Mouse (Mus musculus) heart, embryonic 15.5 days (tissue): ENCODE measurements around the gene Ap1s3. TPM values are rescaled to one million over a fixed set of nuclear protein-coding genes. Genes with fewer than 3 reads are reported as not detected.

ENCODE experiments used
- ATAC-seq: fragments of 200-750 bp; cut with Nextera tagmentation; replicated peaks from 2 replicates; pipeline ENCODE4 v1.8.0; 2017; ENCODE audit warnings: low read depth, moderate TSS enrichment; ENCODE audit not compliant: insufficient number of reproducible peaks, insufficient read depth, low FRiP score
- H3K27ac ChIP-seq: fragments of 300-500 bp; sonication (generic); 2 replicates; pipeline ENCODE4 v1.5.1; 2015; ENCODE audit warnings: mild to moderate bottlenecking, inconsistent platforms
- H3K27me3 ChIP-seq: fragments of 300-500 bp; sonication (generic); 2 replicates; pipeline ENCODE4 v1.6.1; 2015; ENCODE audit warnings: inconsistent platforms
- H3K36me3 ChIP-seq: fragments of 300-500 bp; sonication (generic); 2 replicates; pipeline ENCODE4 v1.6.1; 2015; ENCODE audit warnings: mild to moderate bottlenecking, inconsistent platforms
- H3K4me1 ChIP-seq: fragments of 300-500 bp; sonication (generic); replicated peaks from 2 replicates; pipeline ENCODE4 v1.6.1; 2015; ENCODE audit warnings: inconsistent platforms
- H3K4me2 ChIP-seq: fragments of 300-500 bp; sonication (generic); 2 replicates; pipeline ENCODE4 v1.6.1; 2015; ENCODE audit warnings: inconsistent platforms, mild to moderate bottlenecking, moderate library complexity
- H3K4me3 ChIP-seq: fragments of 300-500 bp; sonication (generic); 2 replicates; pipeline ENCODE4 v1.5.1; 2015; ENCODE audit warnings: mild to moderate bottlenecking, inconsistent platforms
- H3K9ac ChIP-seq: fragments of 300-500 bp; sonication (generic); 2 replicates; pipeline ENCODE4 v1.6.1; 2015; ENCODE audit warnings: mild to moderate bottlenecking, inconsistent platforms
- H3K9me3 ChIP-seq: fragments of 300-500 bp; sonication (generic); replicated peaks from 2 replicates; pipeline ENCODE4 v1.6.1; 2016; ENCODE audit warnings: inconsistent platforms
- WGBS: fragments of 180-500 bp; shearing (Covaris S2); methylation state at CpG from one replicate; pipeline ENCODE4 v1.1.7; 2015; ENCODE audit warnings: mixed read lengths; 5-methylcytosine and 5-hydroxymethylcytosine counted together
- polyA plus RNA-seq: library from polyadenylated mRNA; unstranded; fragments of >200 nt; fragmentation: Nextera tagmentation; extraction: Ambion mirVana; gene quantifications from 2 replicates; pipeline ENCODE4 v1.2.1, GENCODE M21; 2015

The Ap1s3 gene
- polyA plus RNA-seq, 1 experiment from 2014 or later, result 0.09 TPM

GRCm38 (mm10) chr1:79697382-79697781, 25.6 kb upstream of the Ap1s3 start:
- Histone ChIP-seq H3K9me3 (no peaks in the 10 kb centered on the region), H3K4me2 (no peak overlapping the region), H3K27me3 (no peaks in the 10 kb centered on the region), H3K9ac (no peak overlapping the region), H3K36me3 (0 out of 2 replicates have a peak, but pooled peaks cover 6% of the 10 kb centered on the region), H3K4me1 (peaks cover 7% of the 10 kb centered on the region), H3K27ac (no peak overlapping the region), H3K4me3 (no peak overlapping the region)
- 51% methylated on average over 9 of the region's 9 CpGs for WGBS
- peak; percentile 50 for ATAC-seq

- Histone ChIP-seq H3K9ac (no peak overlapping the region), H3K27me3 (no peaks in the 10 kb centered on the region), H3K4me3 (no peak overlapping the region), H3K9me3 (no peaks in the 10 kb centered on the region), H3K4me2 (no peak overlapping the region), H3K27ac (no peak overlapping the region), H3K36me3 (0 out of 2 replicates have a peak, but pooled peaks cover 6% of the 10 kb centered on the region), H3K4me1 (peaks cover 7% of the 10 kb centered on the region)
- no peak for ATAC-seq
- 45% methylated on average over 5 of the region's 5 CpGs for WGBS
Observed at GRCm38 (mm10) chr1:79696933-79697332, 25.2 kb upstream of the Ap1s3 start.

- ATAC-seq, result no peak
- H3K9ac ChIP-seq, result no peak overlapping the region
- no peak overlapping the region for H3K4me2 ChIP-seq
- H3K4me3 ChIP-seq, result no peak overlapping the region
- peaks cover 7% of the 10 kb centered on the region for H3K4me1 ChIP-seq
- H3K9me3 ChIP-seq, result no peaks in the 10 kb centered on the region
- no peaks in the 10 kb centered on the region for H3K36me3 ChIP-seq
- no peaks in the 10 kb centered on the region for H3K27me3 ChIP-seq
- WGBS, result 65% methylated on average over 3 of the region's 3 CpGs
- no peak overlapping the region for H3K27ac ChIP-seq
Observed at GRCm38 (mm10) chr1:79692482-79692881, 20.7 kb upstream of the Ap1s3 start.

- Histone ChIP-seq H3K27me3 (no peaks in the 10 kb centered on the region), H3K4me2 (no peak overlapping the region), H3K36me3 (no peaks in the 10 kb centered on the region), H3K4me3 (no peak overlapping the region), H3K9ac (no peak overlapping the region), H3K9me3 (no peaks in the 10 kb centered on the region), H3K4me1 (no peaks in the 10 kb centered on the region), H3K27ac (no peak overlapping the region)
- ATAC-seq, result no peak
- WGBS, result 29% methylated on average over 1 of the region's 1 CpGs
Observed at GRCm38 (mm10) chr1:79687254-79687653, 15.5 kb upstream of the Ap1s3 start.

- Histone ChIP-seq H3K4me2 (no peak overlapping the region), H3K9ac (no peak overlapping the region), H3K27ac (no peak overlapping the region), H3K27me3 (no peaks in the 10 kb centered on the region), H3K36me3 (no peaks in the 10 kb centered on the region), H3K4me1 (no peaks in the 10 kb centered on the region), H3K4me3 (no peak overlapping the region), H3K9me3 (no peaks in the 10 kb centered on the region)
- ATAC-seq, result no peak
Observed at GRCm38 (mm10) chr1:79684027-79684426, 12.3 kb upstream of the Ap1s3 start.

GRCm38 (mm10) chr1:79682936-79683335, 11.2 kb upstream of the Ap1s3 start:
- Histone ChIP-seq H3K4me1 (no peaks in the 10 kb centered on the region), H3K27ac (no peak overlapping the region), H3K4me3 (no peak overlapping the region), H3K9ac (no peak overlapping the region), H3K36me3 (no peaks in the 10 kb centered on the region), H3K27me3 (no peaks in the 10 kb centered on the region), H3K9me3 (no peaks in the 10 kb centered on the region), H3K4me2 (no peak overlapping the region)
- 13% methylated on average over 5 of the region's 5 CpGs for WGBS
- no peak for ATAC-seq

GRCm38 (mm10) chr1:79680777-79681176, 9.0 kb upstream of the Ap1s3 start:
- no peak overlapping the region for H3K27ac ChIP-seq
- no peak for ATAC-seq
- no peaks in the 10 kb centered on the region for H3K36me3 ChIP-seq
- 77% methylated on average over 3 of the region's 3 CpGs for WGBS
- no peak overlapping the region for H3K4me2 ChIP-seq
- H3K27me3 ChIP-seq, result no peaks in the 10 kb centered on the region
- H3K4me1 ChIP-seq, result no peaks in the 10 kb centered on the region
- H3K4me3 ChIP-seq, result no peak overlapping the region
- no peaks in the 10 kb centered on the region for H3K9me3 ChIP-seq
- no peak overlapping the region for H3K9ac ChIP-seq

- Histone ChIP-seq H3K27me3 (peaks cover 10% of the 10 kb centered on the region), H3K9me3 (no peaks in the 10 kb centered on the region), H3K36me3 (no peaks in the 10 kb centered on the region), H3K4me1 (no peaks in the 10 kb centered on the region), H3K4me3 (no peak overlapping the region), H3K9ac (no peak overlapping the region), H3K4me2 (no peak overlapping the region), H3K27ac (no peak overlapping the region)
- no peak for ATAC-seq
- WGBS, result 67% methylated on average over 8 of the region's 8 CpGs
Observed at GRCm38 (mm10) chr1:79678117-79678684, 6.4 kb upstream of the Ap1s3 start.

- Histone ChIP-seq H3K27ac (no peak overlapping the region), H3K4me3 (no peak overlapping the region), H3K4me2 (no peak overlapping the region), H3K9ac (no peak overlapping the region), H3K9me3 (no peaks in the 10 kb centered on the region), H3K4me1 (peaks cover 15% of the 10 kb centered on the region), H3K27me3 (peaks cover 31% of the 10 kb centered on the region), H3K36me3 (no peaks in the 10 kb centered on the region)
- no peak for ATAC-seq
- WGBS, result 59% methylated on average over 4 of the region's 4 CpGs
Observed at GRCm38 (mm10) chr1:79675716-79676115, 3.9 kb upstream of the Ap1s3 start.

GRCm38 (mm10) chr1:79671196-79671542, 603 bp downstream of the Ap1s3 start:
- Histone ChIP-seq H3K9me3 (no peaks in the 10 kb centered on the region), H3K36me3 (no peaks in the 10 kb centered on the region), H3K4me3 (peak overlapping the region; percentile 80), H3K27ac (no peak overlapping the region), H3K9ac (peak overlapping the region; percentile 59), H3K4me2 (peak overlapping the region; percentile 98), H3K4me1 (peaks cover 26% of the 10 kb centered on the region), H3K27me3 (peaks cover 37% of the 10 kb centered on the region)
- 2% methylated on average over 11 of the region's 11 CpGs for WGBS
- ATAC-seq, result no peak

- no peak overlapping the region for H3K9ac ChIP-seq
- ATAC-seq, result no peak
- no peaks in the 10 kb centered on the region for H3K9me3 ChIP-seq
- H3K4me3 ChIP-seq, result no peak overlapping the region
- WGBS, result 73% methylated on average over 9 of the region's 9 CpGs
- H3K27me3 ChIP-seq, result peaks cover 37% of the 10 kb centered on the region
- no peaks in the 10 kb centered on the region for H3K36me3 ChIP-seq
- H3K4me2 ChIP-seq, result no peak overlapping the region
- peaks cover 28% of the 10 kb centered on the region for H3K4me1 ChIP-seq
- H3K27ac ChIP-seq, result no peak overlapping the region
Observed at GRCm38 (mm10) chr1:79669419-79669974, 2.3 kb downstream of the Ap1s3 start.

GRCm38 (mm10) chr1:79664911-79665310, 6.9 kb downstream of the Ap1s3 start:
- WGBS, result 81% methylated on average over 4 of the region's 4 CpGs
- Histone ChIP-seq H3K9ac (no peak overlapping the region), H3K27ac (no peak overlapping the region), H3K27me3 (no peaks in the 10 kb centered on the region), H3K4me1 (peaks cover 10% of the 10 kb centered on the region), H3K36me3 (no peaks in the 10 kb centered on the region), H3K4me2 (no peak overlapping the region), H3K4me3 (no peak overlapping the region), H3K9me3 (no peaks in the 10 kb centered on the region)
- ATAC-seq, result no peak
